Mouse (Mus musculus): ENCODE measurements at regions not wholly inside any gene's neighbourhood (a gene's known extent, or its start where the extent isn't known, plus 50 kb on each side); places are given as distances from the start of the nearest gene placed in this dataset.

DNA sequence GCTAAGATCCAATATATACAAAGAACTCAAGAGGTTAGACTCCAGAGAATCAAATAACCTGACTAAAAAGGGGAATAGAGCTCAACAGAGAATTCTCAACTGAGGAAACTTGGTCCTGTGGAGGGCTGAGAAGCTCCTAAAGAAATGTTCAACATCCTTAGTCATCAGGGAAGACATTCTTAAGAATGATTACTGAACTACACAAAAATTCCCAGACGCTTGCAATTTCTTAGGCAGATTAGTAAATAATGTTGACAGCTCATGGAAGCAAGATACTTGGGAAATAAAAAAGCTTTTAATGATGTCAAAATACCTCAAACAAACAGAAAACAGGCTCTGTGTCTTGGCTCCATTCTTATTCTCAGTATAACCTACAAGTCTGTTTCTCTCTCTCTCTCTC lies 206.6 kb downstream of the Gm7489 start:
- no peak for TF ChIP-seq TCF12 (IDR thresholded peaks at IDR 0.05; ENCODE audit: insufficient read depth, poor library complexity, severe bottlenecking)
- no peak for TF ChIP-seq USF1 (IDR thresholded peaks at IDR 0.05; ENCODE audit: low read depth)
- no peak for TF ChIP-seq MAX (IDR thresholded peaks at IDR 0.05; ENCODE audit: low read depth)
- TF ChIP-seq POLR2A (IDR thresholded peaks at IDR 0.05; ENCODE audit: insufficient read length, low read depth): no peak
- no peak for TF ChIP-seq E2F4 (IDR thresholded peaks at IDR 0.05; ENCODE audit: insufficient read depth)
- no peak for TF ChIP-seq POLR2AphosphoS2 (IDR thresholded peaks at IDR 0.05; ENCODE audit: insufficient read length, low read depth)
- TF ChIP-seq MYOD1 (IDR thresholded peaks at IDR 0.05; ENCODE audit: control insufficient read depth in 1 of 3, insufficient read length in 2 of 3, low read depth in 2 of 3): no peak
- TF ChIP-seq REST (IDR thresholded peaks at IDR 0.05; ENCODE audit: insufficient read depth, insufficient read length): no peak
- no peak for TF ChIP-seq MYOG (IDR thresholded peaks at IDR 0.05; ENCODE audit: control insufficient read depth in 1 of 3, insufficient read depth in 1 of 3, insufficient read length in 2 of 3, low read depth in 2 of 3)
- no peak for TF ChIP-seq SRF (IDR thresholded peaks at IDR 0.05; ENCODE audit: control insufficient read depth, insufficient read length, low read depth)

Data from myocyte (in vitro differentiated cells).